Mouse (Mus musculus) cerebellum, adult 11-12 months (tissue): Measurements from ENCODE around the gene Itgax.

ENCODE experiments used
- DNase-seq: peaks from one replicate; pipeline ENCODE4 v3.0.0; 2022

Itgax gene

DNA sequence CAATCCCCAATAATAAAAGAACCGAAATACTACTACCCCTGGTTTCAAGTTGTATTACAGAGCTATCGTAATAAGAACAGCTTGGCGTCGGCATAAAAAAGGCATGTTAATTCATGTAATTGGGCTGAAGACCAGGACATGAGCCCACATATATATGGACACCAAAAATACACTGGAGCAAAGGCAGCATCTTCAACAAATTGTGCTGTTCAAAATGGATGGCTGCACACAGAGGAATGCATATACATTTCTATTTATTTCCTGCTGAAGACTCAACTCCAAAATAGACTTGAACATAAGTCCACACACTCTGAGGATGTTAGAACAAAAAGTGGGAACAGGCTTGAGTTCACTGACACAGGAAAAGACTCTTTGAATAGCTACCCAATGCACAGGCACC is 34.7 kb downstream of the Itgax start:
- DNase-seq: no peak

DNA sequence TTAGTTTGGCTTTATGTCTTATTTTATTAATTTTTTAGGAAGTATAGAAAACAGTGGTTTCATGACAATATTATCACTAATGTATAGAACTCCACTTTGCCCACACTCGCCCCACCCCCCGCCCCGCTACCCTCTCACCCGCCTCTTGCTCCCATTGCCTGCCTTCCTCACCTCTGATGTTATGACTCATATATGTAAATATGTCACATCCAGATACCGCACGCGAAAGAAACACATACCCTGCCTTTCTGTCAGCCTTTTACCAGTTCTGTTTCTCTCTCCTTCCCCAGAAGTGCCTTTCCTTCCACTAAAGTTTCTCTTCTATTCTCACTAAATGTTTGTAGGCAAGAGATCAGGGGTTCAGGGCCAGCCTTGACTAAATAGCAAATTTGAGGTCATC is 37.0 kb downstream of the Itgax start:
- no peak for DNase-seq

DNA sequence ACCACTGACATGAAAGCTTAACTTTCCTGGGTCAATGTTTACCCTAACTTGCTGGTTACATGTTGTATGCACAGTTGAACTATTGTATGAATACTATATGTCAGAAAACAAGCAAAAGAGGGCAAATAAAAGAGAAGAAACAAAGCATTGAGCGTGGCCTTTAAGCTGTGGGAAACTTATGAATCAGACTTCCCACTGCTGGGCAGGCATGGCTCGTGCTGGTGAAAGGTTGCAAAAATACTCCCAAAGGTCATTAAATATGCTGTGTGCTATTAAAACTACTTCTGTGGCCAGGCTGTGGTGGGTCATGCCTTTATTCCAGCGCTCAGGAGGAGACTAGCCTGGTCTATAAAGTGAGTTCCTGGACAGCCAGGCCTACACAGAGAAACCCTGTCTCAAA is 40.6 kb downstream of the Itgax start:
- DNase-seq: no peak

DNA sequence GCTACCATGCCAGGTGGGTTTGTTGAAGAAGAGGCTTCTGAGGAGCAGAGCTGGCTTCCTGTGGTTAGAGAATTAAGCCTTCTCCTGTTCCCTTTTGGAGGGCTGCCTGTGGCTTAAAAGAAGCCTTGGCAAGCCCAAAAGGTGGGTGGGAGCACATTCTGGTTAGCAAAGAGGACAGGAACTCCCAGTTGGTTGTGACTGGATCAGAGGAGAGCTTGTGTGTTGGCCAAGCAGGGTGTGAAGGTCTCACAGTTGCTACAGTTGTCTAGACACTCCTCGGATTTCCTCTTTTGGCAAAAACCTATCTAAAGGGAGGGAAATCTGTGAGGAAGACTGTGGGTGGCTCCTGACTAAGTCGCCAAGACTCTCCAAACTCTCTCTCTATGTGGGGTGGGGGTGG is 49.0 kb downstream of the Itgax start:
- DNase-seq: no peak

DNA sequence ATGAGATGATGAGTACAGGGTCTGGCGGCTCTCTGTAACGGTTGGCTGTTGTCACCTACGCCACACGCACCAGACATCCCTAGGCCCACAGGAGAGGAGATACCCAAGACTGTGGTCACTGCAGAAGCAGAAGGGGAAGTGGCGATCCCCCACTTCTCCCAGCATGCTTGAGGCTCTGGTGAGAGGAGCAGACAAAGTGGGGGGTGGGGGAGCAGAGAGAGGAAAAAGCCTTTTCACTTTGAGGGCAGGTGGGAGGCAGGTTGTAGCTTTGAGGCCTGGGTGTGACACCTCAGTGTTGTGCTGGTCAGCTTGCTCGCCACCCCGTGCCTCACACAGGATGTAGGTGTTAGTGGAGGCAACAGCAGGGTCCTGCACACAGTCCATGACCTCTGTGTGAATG is 50.8 kb downstream of the Itgax start:
- DNase-seq: no peak

DNA sequence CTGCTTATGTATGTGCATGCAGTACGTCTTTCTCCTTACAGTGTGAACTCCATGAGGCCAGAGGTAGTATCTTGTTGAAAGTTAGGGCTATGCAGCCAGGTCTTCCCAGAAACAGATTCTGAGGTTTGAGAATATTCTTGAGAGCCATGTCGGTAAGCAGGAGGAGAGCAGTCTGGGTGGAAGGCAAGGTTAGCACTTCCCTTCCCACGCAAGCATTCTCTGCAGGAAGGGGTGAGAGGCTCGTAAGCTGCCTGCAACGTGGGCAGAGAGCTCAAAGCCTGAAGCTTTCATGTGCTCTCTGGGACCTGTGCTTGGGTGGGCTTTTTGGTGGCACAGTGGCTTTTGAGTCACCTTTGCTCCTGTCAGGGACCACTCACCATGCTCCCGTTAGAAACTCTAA is 51.2 kb downstream of the Itgax start:
- no peak for DNase-seq

DNA sequence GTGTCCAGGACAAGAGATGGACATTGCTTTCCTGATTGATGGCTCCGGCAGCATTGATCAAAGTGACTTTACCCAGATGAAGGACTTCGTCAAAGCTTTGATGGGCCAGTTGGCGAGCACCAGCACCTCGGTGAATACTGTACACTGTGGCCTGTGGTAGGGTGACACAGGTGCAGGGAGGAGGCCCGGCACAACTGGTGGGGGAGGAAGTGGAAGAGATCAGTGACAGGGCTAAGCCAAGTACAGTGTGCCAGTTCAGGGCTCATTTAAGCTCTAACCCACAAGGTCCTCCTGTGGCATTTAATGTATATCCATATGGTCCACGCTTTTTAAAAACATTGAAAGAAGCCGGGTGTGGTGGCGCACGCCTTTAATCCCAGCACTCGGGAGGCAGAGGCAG is 52.3 kb downstream of the Itgax start:
- no peak for DNase-seq
